Mouse (Mus musculus) CH12.LX (cell line): ENCODE measurements around the gene Cry2. TPM values are rescaled to one million over a fixed set of nuclear protein-coding genes. Genes with fewer than 3 reads are reported as not detected.

Source experiments
- DNase-seq: peaks from one replicate; pipeline ENCODE4 v3.0.0-alpha.2; 2013; ENCODE audit errors: extremely low read depth
- H3K27ac ChIP-seq: 2 replicates; pipeline ENCODE4 v1.5.1; 2012; ENCODE audit warnings: low read depth, mild to moderate bottlenecking, control low read depth, moderate library complexity; ENCODE audit not compliant: insufficient read depth
- H3K27me3 ChIP-seq: replicated peaks from 2 replicates; pipeline ENCODE3; 2012; ENCODE audit warnings: inconsistent platforms
- H3K36me3 ChIP-seq, 2 experiments: replicated peaks in 1 of 2; 2 replicates each; pipeline versions ENCODE3 to v1.6.1; 2012; ENCODE audit warnings: inconsistent platforms in 1 of 2, low read length in 1 of 2, mild to moderate bottlenecking in 1 of 2, mixed read lengths in 1 of 2, moderate library complexity in 1 of 2; ENCODE audit not compliant: control insufficient read depth in 1 of 2, insufficient read depth in 1 of 2
- H3K4me1 ChIP-seq, 2 experiments: 2 replicates each; pipeline ENCODE4 v1.6.1; 2012; ENCODE audit warnings: inconsistent platforms in 1 of 2, moderate library complexity in 1 of 2; ENCODE audit not compliant: insufficient read depth in 2 of 2, control insufficient read depth in 1 of 2
- H3K4me2 ChIP-seq: 2 replicates; pipeline ENCODE4 v1.6.1; 2012; ENCODE audit warnings: low read depth, mild to moderate bottlenecking, control low read depth; ENCODE audit not compliant: poor library complexity, insufficient read depth, severe bottlenecking
- H3K4me3 ChIP-seq, 3 experiments: fragments of 150-350 bp in 1 of 3; sonication (generic) in 1 of 3; replicated peaks in 1 of 3; 2 replicates each; pipeline versions ENCODE3 to v1.5.1; 2011 to 2012; ENCODE audit warnings: low read depth in 2 of 3, low read length in 2 of 3, mild to moderate bottlenecking in 2 of 3, moderate library complexity in 2 of 3, control low read depth in 1 of 3, improper control_type of control experiment in 1 of 3, inconsistent platforms in 1 of 3, mixed read lengths in 1 of 3; ENCODE audit not compliant: poor library complexity in 1 of 3
- H3K79me2 ChIP-seq: replicated peaks from 2 replicates; pipeline ENCODE4 v1.6.1; 2012; ENCODE audit warnings: mild to moderate bottlenecking, moderate library complexity; ENCODE audit not compliant: control insufficient read depth, poor library complexity, insufficient read depth, severe bottlenecking; ENCODE audit errors: extremely low read depth
- H3K9ac ChIP-seq: 2 replicates; pipeline ENCODE4 v1.6.1; 2012; ENCODE audit warnings: low read depth, mild to moderate bottlenecking, control low read depth, moderate library complexity; ENCODE audit not compliant: insufficient read depth
- H3K9me3 ChIP-seq: replicated peaks from 2 replicates; pipeline ENCODE3; 2012; ENCODE audit warnings: low read length, inconsistent platforms, mixed read lengths
- BHLHE40 ChIP-seq: IDR thresholded peaks from 2 replicates; pipeline ENCODE4 v1.6.1; 2011; ENCODE audit warnings: mild to moderate bottlenecking, low read depth, low read length, improper control_type of control experiment
- CHD1 ChIP-seq: IDR thresholded peaks from 2 replicates; pipeline ENCODE4 v1.6.1; 2012; ENCODE audit warnings: low read depth, low read length, improper control_type of control experiment, inconsistent platforms
- E2F4 ChIP-seq: IDR thresholded peaks from 2 replicates; pipeline ENCODE4 v1.6.1; 2011; ENCODE audit warnings: low read depth, low read length, improper control_type of control experiment; ENCODE audit not compliant: insufficient replicate concordance
- EP300 ChIP-seq: IDR thresholded peaks from 2 replicates; pipeline ENCODE4 v1.6.1; 2011; ENCODE audit warnings: low read length, improper control_type of control experiment
- IRF4 ChIP-seq: IDR thresholded peaks from 2 replicates; pipeline ENCODE4 v1.6.1; 2014; ENCODE audit warnings: low read depth, mild to moderate bottlenecking, inconsistent platforms, low read length, improper control_type of control experiment
- JUN ChIP-seq: IDR thresholded peaks from 2 replicates; pipeline ENCODE4 v1.6.1; 2011; ENCODE audit warnings: low read depth, mild to moderate bottlenecking, low read length, improper control_type of control experiment, moderate library complexity; ENCODE audit not compliant: insufficient read depth
- KAT2A ChIP-seq: IDR thresholded peaks from 2 replicates; pipeline ENCODE4 v1.6.1; 2012; ENCODE audit warnings: low read length, improper control_type of control experiment, inconsistent platforms; ENCODE audit not compliant: insufficient replicate concordance
- MAFK ChIP-seq: IDR thresholded peaks from 2 replicates; pipeline ENCODE4 v1.6.1; 2011; ENCODE audit warnings: low read length, improper control_type of control experiment; ENCODE audit not compliant: insufficient replicate concordance
- MAX ChIP-seq: IDR thresholded peaks from 2 replicates; pipeline ENCODE4 v1.6.1; 2011; ENCODE audit warnings: low read length, improper control_type of control experiment
- MAZ ChIP-seq: IDR thresholded peaks from 2 replicates; pipeline ENCODE4 v1.6.1; 2012; ENCODE audit warnings: low read depth, mild to moderate bottlenecking, inconsistent platforms, low read length, improper control_type of control experiment, moderate library complexity
- MEF2A ChIP-seq: IDR thresholded peaks from 2 replicates; pipeline ENCODE4 v1.6.1; 2014; ENCODE audit warnings: low read depth, mild to moderate bottlenecking, inconsistent platforms, low read length, improper control_type of control experiment, borderline replicate concordance
- MXI1 ChIP-seq: IDR thresholded peaks from 2 replicates; pipeline ENCODE4 v1.6.1; 2011; ENCODE audit warnings: mild to moderate bottlenecking, low read depth, low read length, improper control_type of control experiment
- NELFE ChIP-seq: IDR thresholded peaks from 2 replicates; pipeline ENCODE4 v1.6.1; 2011; ENCODE audit warnings: low read depth, low read length, improper control_type of control experiment
- NRF1 ChIP-seq: IDR thresholded peaks from 2 replicates; pipeline ENCODE4 v1.6.1; 2014; ENCODE audit warnings: low read depth, mild to moderate bottlenecking, inconsistent platforms, low read length, improper control_type of control experiment, moderate library complexity
- PAX5 ChIP-seq: IDR thresholded peaks from 2 replicates; pipeline ENCODE4 v1.6.1; 2012; ENCODE audit warnings: low read length, inconsistent platforms, mixed read lengths
- POLR2AphosphoS2 ChIP-seq: IDR thresholded peaks from 2 replicates; pipeline ENCODE4 v1.6.1; 2011; ENCODE audit warnings: low read depth, low read length, improper control_type of control experiment
- SMC3 ChIP-seq: IDR thresholded peaks from 2 replicates; pipeline ENCODE4 v1.6.1; 2011; ENCODE audit warnings: low read depth, low read length, improper control_type of control experiment
- TBP ChIP-seq: conservative IDR thresholded peaks from 2 replicates; pipeline ENCODE4 v1.6.1; 2011; ENCODE audit warnings: low read depth, low read length, improper control_type of control experiment
- ZKSCAN1 ChIP-seq: IDR thresholded peaks from 2 replicates; pipeline ENCODE4 v1.6.1; 2012; ENCODE audit warnings: low read depth, inconsistent platforms, low read length, improper control_type of control experiment, borderline replicate concordance
- ZMIZ1 ChIP-seq: IDR thresholded peaks from 2 replicates; pipeline ENCODE4 v1.6.1; 2012; ENCODE audit warnings: low read depth, mild to moderate bottlenecking, inconsistent platforms, low read length, improper control_type of control experiment
- dilution Hi-C: fragments of 300-500 bp; cut with MboI; formaldehyde crosslinking; loops from 2 replicates; pipeline ENCODE4 v1.14.3; 2020; ENCODE audit warnings: low sequenced_read_pairs; ENCODE audit not compliant: extremely low pct_unique_long_range_greater_than_20kb, extremely low pct_ligation_motif_present
- in situ Hi-C: fragments of 300-500 bp; cut with MboI; formaldehyde crosslinking; loops from 3 replicates; pipeline ENCODE4 v1.14.3; 2019; ENCODE audit warnings: low sequenced_read_pairs, low pct_ligation_motif_present, low pct_unique_long_range_greater_than_20kb, mixed read lengths
- polyA plus RNA-seq: library from polyadenylated mRNA; unstranded; fragments of >175 nt; gene quantifications from 2 replicates; pipeline ENCODE4 v1.2.1, GENCODE M21; 2012; ENCODE audit warnings: low read depth; ENCODE audit not compliant: insufficient read length
- total RNA-seq, 2 experiments: library from RNA; depleted of rRNA; stranded (reverse); fragments of 300-350 nt in 1 of 2; fragments of >200 nt in 1 of 2; gene quantifications; 2 replicates each; pipeline ENCODE4 v1.2.3; 2012 to 2014

Gene Cry2
- total and polyA plus RNA-seq, 3 experiments: 4.3 to 15.9 (median 12.7) TPM

- H3K27me3 ChIP-seq: peaks cover 8% of the 10 kb centered on the region
- no peak for DNase-seq
- peak overlapping the region; percentile 88 to 99 (median 98) for H3K4me3 ChIP-seq
- peak overlapping the region; percentile 89; the same call in 1 of the 2 replicates for H3K9ac ChIP-seq
- peaks cover 32 to 43% of the 10 kb centered on the region in 2 experiments for H3K36me3 ChIP-seq
- dilution Hi-C loops: no loop called here
- in situ Hi-C loops: no loop called here
- H3K4me1 ChIP-seq: peaks cover 23 to 66% of the 10 kb centered on the region in 2 experiments
- H3K9me3 ChIP-seq: no peaks in the 10 kb centered on the region
- TF ChIP-seq NRF1: no peak
- no peak for TF ChIP-seq ZMIZ1
- TF ChIP-seq SMC3: no peak
- TF ChIP-seq IRF4: no peak
- no peak for TF ChIP-seq BHLHE40
- no peak for TF ChIP-seq CHD1
- no peak for TF ChIP-seq TBP
- no peak for TF ChIP-seq ZKSCAN1
- TF ChIP-seq PAX5: no peak
- no peak for TF ChIP-seq MEF2A
- TF ChIP-seq MAZ: no peak
- no peak for TF ChIP-seq EP300
- TF ChIP-seq POLR2AphosphoS2: no peak
- no peak for TF ChIP-seq JUN
- TF ChIP-seq MXI1: no peak
- H3K27ac ChIP-seq: no peak overlapping the region
- H3K79me2 ChIP-seq: peaks cover 9% of the 10 kb centered on the region
- peak overlapping the region; percentile 98 for H3K4me2 ChIP-seq
These were observed 57.5 kb downstream of the Cry2 start for GRCm38 (mm10) chr2:92376300-92376699.

GRCm38 (mm10) chr2:92375788-92376187 lies 58.1 kb downstream of the Cry2 start:
- peaks cover 9% of the 10 kb centered on the region for H3K27me3 ChIP-seq
- in situ Hi-C loops: no loop called here
- H3K4me3 ChIP-seq: peak overlapping the region; percentile 88 to 99 (median 98)
- DNase-seq: no peak
- peaks cover 27 to 38% of the 10 kb centered on the region in 2 experiments for H3K36me3 ChIP-seq
- no peak overlapping the region for H3K27ac ChIP-seq
- H3K4me2 ChIP-seq: peak overlapping the region; percentile 98
- peaks cover 27 to 66% of the 10 kb centered on the region in 2 experiments for H3K4me1 ChIP-seq
- H3K79me2 ChIP-seq: peaks cover 9% of the 10 kb centered on the region
- TF ChIP-seq EP300 (no peak), MXI1 (no peak), NELFE (no peak), KAT2A (no peak), IRF4 (no peak), E2F4 (no peak), MAX (no peak), MAFK (no peak), JUN (no peak)
- H3K9ac ChIP-seq: peak overlapping the region; percentile 89
- dilution Hi-C loops: no loop called here
- H3K9me3 ChIP-seq: no peaks in the 10 kb centered on the region
